Mouse (Mus musculus): ENCODE results near the gene Alpl. TPM values are rescaled to one million over a fixed set of nuclear protein-coding genes. Genes with fewer than 3 reads are reported as not detected.

Alpl gene
- polyA plus RNA-seq, 1 experiment, result 8.2 TPM

DNA sequence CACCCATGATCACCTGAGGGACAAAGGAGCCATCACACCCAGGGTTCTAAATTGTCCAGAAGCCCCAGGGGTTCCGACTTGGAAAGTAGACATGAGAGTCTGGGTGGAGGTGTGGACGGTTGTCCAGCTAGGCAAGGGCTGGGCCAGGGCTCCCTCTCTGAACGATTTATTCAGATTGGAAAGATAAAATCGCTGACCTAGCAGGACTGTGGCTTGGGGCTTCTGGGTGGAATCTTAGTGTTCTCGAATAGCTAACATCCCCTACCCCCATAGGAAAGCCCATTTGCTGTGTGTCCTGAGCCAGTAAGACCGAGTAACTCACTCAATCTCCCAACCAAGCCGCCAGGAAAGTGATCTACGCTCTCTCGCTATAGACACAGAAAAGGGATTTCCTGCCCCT is 46.5 kb downstream of the Alpl start:
- no peaks in the 10 kb centered on the region for H3K36me3 ChIP-seq (ENCODE audit: control insufficient read depth, insufficient read depth, low read length)
- 0 out of 2 replicates have a peak, but pooled peaks cover under 1% of the 10 kb centered on the region for H3K4me1 ChIP-seq (ENCODE audit: control insufficient read depth, insufficient read depth, low read length)
- H3K27me3 ChIP-seq (ENCODE audit: control insufficient read depth, insufficient read depth, low read length), result no peaks in the 10 kb centered on the region
- no peak overlapping the region for H3K27ac ChIP-seq (ENCODE audit: control insufficient read depth, insufficient read depth, low read depth, low read length)
- no peak overlapping the region for H3K4me3 ChIP-seq (ENCODE audit: control insufficient read depth, low read depth, low read length)
- TF ChIP-seq POLR2A (IDR thresholded peaks at IDR 0.05; ENCODE audit: control insufficient read depth, low read depth, low read length), result no peak
- TF ChIP-seq CTCF (IDR thresholded peaks at IDR 0.05; ENCODE audit: control insufficient read depth, insufficient read depth, insufficient replicate concordance, low read depth, low read length), result no peak

DNA sequence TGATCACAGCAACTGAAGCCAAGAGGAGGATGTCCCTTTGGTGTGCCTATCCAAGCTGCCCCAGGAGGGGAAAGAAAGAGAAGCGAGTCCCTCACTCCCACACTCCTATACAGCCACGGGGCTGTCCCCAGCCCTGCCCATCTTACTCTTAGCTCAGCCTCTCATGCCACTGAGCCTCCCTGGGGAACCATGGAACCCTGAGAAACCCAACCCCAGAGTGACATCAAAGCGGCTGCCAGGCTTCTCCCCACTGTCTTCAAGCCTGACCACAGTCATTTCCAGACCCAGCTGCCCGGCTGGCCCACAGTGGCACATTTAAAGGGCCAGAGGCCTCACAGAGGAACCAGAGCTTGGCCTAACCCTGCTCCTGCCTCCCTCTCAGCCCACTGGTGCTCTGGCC is 47.5 kb downstream of the Alpl start:
- H3K27me3 ChIP-seq (ENCODE audit: control insufficient read depth, insufficient read depth, low read length), result no peaks in the 10 kb centered on the region
- no peak overlapping the region for H3K27ac ChIP-seq (ENCODE audit: control insufficient read depth, insufficient read depth, low read depth, low read length)
- TF ChIP-seq CTCF (IDR thresholded peaks at IDR 0.05; ENCODE audit: control insufficient read depth, insufficient read depth, insufficient replicate concordance, low read depth, low read length), result no peak
- no peak for TF ChIP-seq POLR2A (IDR thresholded peaks at IDR 0.05; ENCODE audit: control insufficient read depth, low read depth, low read length)
- H3K4me1 ChIP-seq (ENCODE audit: control insufficient read depth, insufficient read depth, low read length), result 0 out of 2 replicates have a peak, but pooled peaks cover 2% of the 10 kb centered on the region
- H3K4me3 ChIP-seq (ENCODE audit: control insufficient read depth, low read depth, low read length), result no peak overlapping the region
- H3K36me3 ChIP-seq (ENCODE audit: control insufficient read depth, insufficient read depth, low read length), result no peaks in the 10 kb centered on the region

DNA sequence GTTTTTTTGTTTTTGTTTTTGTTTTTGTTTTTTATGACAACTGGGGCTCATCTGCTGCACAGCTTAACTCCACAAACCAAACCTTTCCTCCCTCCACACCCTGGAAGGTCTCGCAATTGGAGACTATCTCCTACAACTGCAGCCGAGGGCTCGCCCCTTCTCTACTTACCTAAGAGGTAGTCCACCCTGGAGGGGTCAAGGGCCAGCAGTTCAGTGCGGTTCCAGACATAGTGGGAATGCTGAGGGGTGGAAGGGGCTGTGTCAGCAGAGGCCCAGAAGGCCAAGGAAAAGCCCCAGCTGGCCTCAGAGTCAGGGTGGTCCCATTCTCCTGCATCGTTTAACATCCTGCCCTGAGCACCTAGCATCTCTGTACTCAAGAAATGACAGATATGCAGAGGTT is 48.6 kb downstream of the Alpl start:
- peak overlapping the region; percentile 18 for H3K4me3 ChIP-seq (ENCODE audit: control insufficient read depth, low read depth, low read length)
- no peaks in the 10 kb centered on the region for H3K36me3 ChIP-seq (ENCODE audit: control insufficient read depth, insufficient read depth, low read length)
- 0 out of 2 replicates have a peak, but pooled peaks cover 2% of the 10 kb centered on the region for H3K4me1 ChIP-seq (ENCODE audit: control insufficient read depth, insufficient read depth, low read length)
- no peak overlapping the region for H3K27ac ChIP-seq (ENCODE audit: control insufficient read depth, insufficient read depth, low read depth, low read length)
- H3K27me3 ChIP-seq (ENCODE audit: control insufficient read depth, insufficient read depth, low read length), result no peaks in the 10 kb centered on the region
- TF ChIP-seq POLR2A (IDR thresholded peaks at IDR 0.05; ENCODE audit: control insufficient read depth, low read depth, low read length) (no peak), CTCF (IDR thresholded peaks at IDR 0.05; ENCODE audit: control insufficient read depth, insufficient read depth, insufficient replicate concordance, low read depth, low read length) (no peak)

DNA sequence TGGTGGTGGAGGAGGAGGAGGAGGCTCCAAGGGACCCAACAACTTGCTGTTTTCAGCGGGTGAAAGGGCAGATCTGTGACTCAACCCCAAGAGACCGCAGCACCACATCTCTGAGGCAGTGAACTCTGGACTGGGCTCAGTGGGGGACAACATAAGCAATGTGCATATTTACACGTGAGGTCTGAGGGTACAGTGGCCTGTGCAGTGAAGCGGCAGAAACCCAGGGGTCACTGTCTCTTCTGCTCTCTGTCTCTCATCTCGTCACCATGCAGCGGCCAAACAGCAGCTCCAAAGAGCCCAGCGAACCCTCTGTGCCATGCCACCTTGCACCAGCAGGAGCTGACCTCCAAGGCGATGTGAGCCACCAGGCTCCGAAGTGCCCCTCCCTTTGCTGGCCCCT is 49.1 kb downstream of the Alpl start:
- Histone ChIP-seq H3K27ac (ENCODE audit: control insufficient read depth, insufficient read depth, low read depth, low read length) (no peak overlapping the region), H3K27me3 (ENCODE audit: control insufficient read depth, insufficient read depth, low read length) (no peaks in the 10 kb centered on the region), H3K4me1 (ENCODE audit: control insufficient read depth, insufficient read depth, low read length) (0 out of 2 replicates have a peak, but pooled peaks cover 2% of the 10 kb centered on the region), H3K4me3 (ENCODE audit: control insufficient read depth, low read depth, low read length) (no peak overlapping the region), H3K36me3 (ENCODE audit: control insufficient read depth, insufficient read depth, low read length) (no peaks in the 10 kb centered on the region)
- TF ChIP-seq POLR2A (IDR thresholded peaks at IDR 0.05; ENCODE audit: control insufficient read depth, low read depth, low read length) (no peak), CTCF (IDR thresholded peaks at IDR 0.05; ENCODE audit: control insufficient read depth, insufficient read depth, insufficient replicate concordance, low read depth, low read length) (no peak)

DNA sequence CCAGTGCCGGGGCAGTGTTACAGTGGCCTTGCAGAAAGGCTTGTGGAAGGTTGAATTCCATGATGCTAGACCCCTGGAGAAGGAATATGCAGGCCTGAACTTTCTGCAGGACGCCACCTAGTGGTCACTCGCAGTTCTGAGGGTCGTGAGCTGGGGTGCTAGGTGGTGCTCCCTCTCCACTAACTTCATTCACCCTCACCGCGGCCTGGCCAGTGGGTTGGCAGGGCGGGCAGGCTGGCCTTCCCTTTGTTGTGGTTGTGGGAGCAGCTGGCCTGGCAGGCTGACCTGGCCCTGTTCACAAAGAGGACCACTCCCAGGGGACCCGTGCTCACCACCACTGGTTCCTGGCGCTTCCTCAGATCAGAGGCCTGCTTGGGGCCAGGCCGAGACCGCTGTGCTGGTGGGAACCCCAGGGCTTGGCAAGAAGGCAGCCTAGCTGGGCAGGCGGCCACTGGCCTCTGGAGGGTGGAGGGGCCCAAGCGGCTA is 51.7 kb downstream of the Alpl start:
- H3K4me3 ChIP-seq (ENCODE audit: control insufficient read depth, low read depth, low read length), result no peak overlapping the region
- no peaks in the 10 kb centered on the region for H3K27me3 ChIP-seq (ENCODE audit: control insufficient read depth, insufficient read depth, low read length)
- H3K4me1 ChIP-seq (ENCODE audit: control insufficient read depth, insufficient read depth, low read length), result 0 out of 2 replicates have a peak, but pooled peaks cover 2% of the 10 kb centered on the region
- no peak overlapping the region for H3K27ac ChIP-seq (ENCODE audit: control insufficient read depth, insufficient read depth, low read depth, low read length)
- TF ChIP-seq CTCF (IDR thresholded peaks at IDR 0.05; ENCODE audit: control insufficient read depth, insufficient read depth, insufficient replicate concordance, low read depth, low read length), result peak; percentile 74
- TF ChIP-seq POLR2A (IDR thresholded peaks at IDR 0.05; ENCODE audit: control insufficient read depth, low read depth, low read length), result no peak
- no peaks in the 10 kb centered on the region for H3K36me3 ChIP-seq (ENCODE audit: control insufficient read depth, insufficient read depth, low read length)

DNA sequence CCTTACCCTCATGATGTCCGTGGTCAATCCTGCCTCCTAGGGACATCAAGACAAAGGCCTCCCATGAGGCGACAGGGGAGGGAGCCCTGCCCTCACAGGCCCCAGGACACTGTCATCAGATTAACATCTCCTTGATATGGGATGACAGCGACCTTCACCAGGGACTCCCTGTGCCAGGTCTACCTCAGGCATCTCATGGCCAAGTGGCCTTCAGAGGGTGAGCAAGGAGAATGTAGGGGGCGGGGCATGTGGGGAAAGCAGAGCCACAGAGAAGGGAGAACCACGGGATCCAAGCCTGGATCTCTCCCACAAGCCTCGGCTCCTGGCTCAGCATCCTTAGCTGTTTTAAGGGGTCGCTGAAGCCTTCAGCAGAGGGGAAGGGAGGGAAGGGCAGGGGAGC is 52.4 kb downstream of the Alpl start:
- no peaks in the 10 kb centered on the region for H3K27me3 ChIP-seq (ENCODE audit: control insufficient read depth, insufficient read depth, low read length)
- H3K4me3 ChIP-seq (ENCODE audit: control insufficient read depth, low read depth, low read length), result no peak overlapping the region
- 0 out of 2 replicates have a peak, but pooled peaks cover 2% of the 10 kb centered on the region for H3K4me1 ChIP-seq (ENCODE audit: control insufficient read depth, insufficient read depth, low read length)
- no peak overlapping the region for H3K27ac ChIP-seq (ENCODE audit: control insufficient read depth, insufficient read depth, low read depth, low read length)
- TF ChIP-seq POLR2A (IDR thresholded peaks at IDR 0.05; ENCODE audit: control insufficient read depth, low read depth, low read length), result no peak
- no peak for TF ChIP-seq CTCF (IDR thresholded peaks at IDR 0.05; ENCODE audit: control insufficient read depth, insufficient read depth, insufficient replicate concordance, low read depth, low read length)
- no peaks in the 10 kb centered on the region for H3K36me3 ChIP-seq (ENCODE audit: control insufficient read depth, insufficient read depth, low read length)

DNA sequence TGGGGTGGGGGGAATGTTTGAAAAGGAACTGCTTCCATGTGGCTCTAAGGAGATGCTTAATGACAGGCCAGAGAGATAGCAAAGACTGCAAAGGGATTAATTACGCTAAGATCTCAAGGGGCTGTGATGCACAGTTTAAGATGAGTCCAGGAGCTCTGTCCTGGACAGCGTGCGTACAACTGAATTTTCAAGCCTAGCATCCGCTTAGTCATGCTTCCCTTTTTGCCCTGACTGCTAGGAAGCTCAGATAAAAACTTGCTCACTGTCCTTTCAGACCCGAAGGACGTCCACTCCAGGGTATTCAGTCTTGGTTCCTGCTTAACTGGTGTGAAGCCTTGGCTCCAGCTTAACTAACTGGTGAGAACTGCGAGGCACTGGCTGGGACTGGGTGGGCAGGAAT is 55.8 kb downstream of the Alpl start:
- Histone ChIP-seq H3K4me1 (ENCODE audit: control insufficient read depth, insufficient read depth, low read length) (0 out of 2 replicates have a peak, but pooled peaks cover 2% of the 10 kb centered on the region), H3K27me3 (ENCODE audit: control insufficient read depth, insufficient read depth, low read length) (no peaks in the 10 kb centered on the region), H3K27ac (ENCODE audit: control insufficient read depth, insufficient read depth, low read depth, low read length) (no peak overlapping the region), H3K36me3 (ENCODE audit: control insufficient read depth, insufficient read depth, low read length) (no peaks in the 10 kb centered on the region), H3K4me3 (ENCODE audit: control insufficient read depth, low read depth, low read length) (no peak overlapping the region)
- TF ChIP-seq CTCF (IDR thresholded peaks at IDR 0.05; ENCODE audit: control insufficient read depth, insufficient read depth, insufficient replicate concordance, low read depth, low read length) (no peak), POLR2A (IDR thresholded peaks at IDR 0.05; ENCODE audit: control insufficient read depth, low read depth, low read length) (no peak)

Data from testis, adult 2 months (tissue).